Mouse (Mus musculus) neural tube, embryonic 14.5 days (tissue): ENCODE results near the gene Olfr156. TPM values are rescaled to one million over a fixed set of nuclear protein-coding genes. Genes with fewer than 3 reads are reported as not detected.

Experiments used
- ATAC-seq: fragments of 200-750 bp; cut with Nextera tagmentation; 2 replicates; pipeline ENCODE4 v1.8.0; 2017; ENCODE audit warnings: low read depth, mild to moderate bottlenecking, moderate TSS enrichment, moderate library complexity
- H3K27ac ChIP-seq: fragments of 300-500 bp; sonication (generic); 2 replicates; pipeline ENCODE4 v1.5.1; 2014; ENCODE audit warnings: low read depth, mild to moderate bottlenecking, control low read depth, low read length, moderate library complexity, mixed read lengths
- H3K27me3 ChIP-seq: fragments of 300-500 bp; sonication (generic); 2 replicates; pipeline ENCODE4 v1.6.1; 2014; ENCODE audit warnings: low read length; ENCODE audit not compliant: control insufficient read depth, insufficient read depth
- H3K36me3 ChIP-seq: fragments of 300-500 bp; sonication (generic); 2 replicates; pipeline ENCODE4 v1.6.1; 2014; ENCODE audit warnings: low read length, mixed read lengths; ENCODE audit not compliant: control insufficient read depth, insufficient read depth
- H3K4me1 ChIP-seq: fragments of 300-500 bp; sonication (generic); 2 replicates; pipeline ENCODE4 v1.6.1; 2014; ENCODE audit warnings: low read length; ENCODE audit not compliant: control insufficient read depth, insufficient read depth
- H3K4me2 ChIP-seq: fragments of 300-500 bp; sonication (generic); 2 replicates; pipeline ENCODE4 v1.6.1; 2014; ENCODE audit warnings: mild to moderate bottlenecking, low read depth, low read length, control low read depth
- H3K4me3 ChIP-seq: fragments of 300-500 bp; sonication (generic); 2 replicates; pipeline ENCODE4 v1.5.1; 2014; ENCODE audit warnings: low read depth, low read length, control low read depth, mixed read lengths
- H3K9ac ChIP-seq: fragments of 300-500 bp; sonication (generic); replicated peaks from 2 replicates; pipeline ENCODE4 v1.6.1; 2014; ENCODE audit warnings: low read depth, mild to moderate bottlenecking, control low read depth, low read length, mixed read lengths
- H3K9me3 ChIP-seq: fragments of 300-500 bp; sonication (generic); 2 replicates; pipeline ENCODE4 v1.6.1; 2016; ENCODE audit warnings: low read length; ENCODE audit not compliant: control insufficient read depth
- WGBS: fragments of 180-500 bp; shearing (Covaris S2); extraction: QIAGEN DNeasy Blood & Tissue Kit; methylation state at CpG from one replicate; pipeline ENCODE4 v1.1.7; 2014; 5-methylcytosine and 5-hydroxymethylcytosine counted together
- polyA plus RNA-seq: library from polyadenylated mRNA; unstranded; fragments of >200 nt; fragmentation: Nextera tagmentation; extraction: Ambion mirVana; gene quantifications from 2 replicates; pipeline ENCODE4 v1.2.1, GENCODE M21; 2014

Gene Olfr156
- polyA plus RNA-seq, 1 experiment from 2014 or later: not detected

DNA sequence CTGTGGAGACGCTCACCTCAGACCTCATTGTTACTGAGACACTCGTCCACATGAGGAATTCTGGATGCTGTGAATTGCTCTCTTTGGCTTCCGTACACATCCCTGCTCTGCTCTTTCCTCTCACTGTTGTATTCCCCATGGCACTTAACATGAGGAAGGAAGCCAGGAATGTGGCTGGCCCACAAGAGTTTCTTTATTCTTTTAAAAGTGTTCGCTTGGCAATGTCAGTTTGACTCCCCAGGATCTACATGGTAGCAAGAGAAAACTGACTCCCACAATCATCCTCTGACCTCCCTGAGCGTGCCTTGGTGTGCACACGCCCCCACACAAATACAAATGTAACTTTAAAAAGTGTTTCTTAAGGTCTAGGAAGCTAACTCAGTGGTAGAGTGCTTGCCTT is 52.1 kb downstream of the Olfr156 start:
- no peak overlapping the region for H3K4me3 ChIP-seq
- no peak for ATAC-seq
- H3K36me3 ChIP-seq: no peaks in the 10 kb centered on the region
- H3K27me3 ChIP-seq: no peaks in the 10 kb centered on the region
- no peak overlapping the region for H3K27ac ChIP-seq
- no peak overlapping the region for H3K9ac ChIP-seq
- no peaks in the 10 kb centered on the region for H3K4me1 ChIP-seq
- H3K9me3 ChIP-seq: no peaks in the 10 kb centered on the region
- no peak overlapping the region for H3K4me2 ChIP-seq
- WGBS: 66% methylated on average over 6 of the region's 6 CpGs

DNA sequence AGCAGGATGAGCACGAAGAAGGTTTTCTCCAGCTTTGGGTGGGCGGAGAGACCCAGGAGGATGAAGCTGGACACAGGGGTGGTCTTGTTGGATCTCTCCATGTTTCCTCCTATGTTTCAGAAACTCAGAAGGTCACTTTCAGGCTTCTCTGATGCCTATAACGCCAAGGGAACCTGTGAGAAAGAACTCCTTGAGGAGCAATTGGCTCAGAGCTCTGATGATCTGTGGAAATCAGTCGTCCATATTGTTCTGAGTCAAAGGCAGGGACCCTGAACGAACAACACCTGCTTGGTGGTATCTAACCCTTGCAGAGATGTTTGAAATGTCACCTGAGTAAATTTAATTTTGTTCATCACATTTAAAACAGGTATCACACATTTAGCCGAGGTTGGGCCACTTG is 52.8 kb downstream of the Olfr156 start, which contains the start of gene Olfr159:
TSS of gene Olfr159 (minus strand) at position 101 of the 400 bp plus-strand sequence.
- H3K4me3 ChIP-seq: no peak within 1 kb of the TSS
- no peaks in the 10 kb centered on the region for H3K9me3 ChIP-seq
- no peak within 1 kb of the TSS for H3K27ac ChIP-seq
- H3K9ac ChIP-seq: no peak within 1 kb of the TSS
- no peaks in the 10 kb centered on the region for H3K36me3 ChIP-seq
- no peaks in the 10 kb centered on the region for H3K27me3 ChIP-seq
- 85% methylated on average over 6 of the region's 6 CpGs for whole genome bisulfite sequencing
- H3K4me2 ChIP-seq: no peak within 1 kb of the TSS
- no peak for ATAC-seq
- no peaks in the 10 kb centered on the region for H3K4me1 ChIP-seq

Other genes with a start within 250 kb of the Olfr156 start
- gene Rgp1, start 245.2 kb downstream of the Olfr156 start, polyA plus RNA-seq: 24.1 and 28.2 TPM in 2 replicates
- 44.4 and 48.5 TPM in 2 replicates for gene Gba2, start 245.0 kb downstream of the Olfr156 start, polyA plus RNA-seq
- 1.9 TPM in 1 of 2 replicates, not detected in the other for gene Msmp, start 239.4 kb downstream of the Olfr156 start, polyA plus RNA-seq
- gene Npr2, start 192.0 kb downstream of the Olfr156 start, polyA plus RNA-seq: 15.9 and 19.2 TPM in 2 replicates
- gene Spag8, start 170.3 kb downstream of the Olfr156 start, polyA plus RNA-seq: 2.4 and 4.6 TPM in 2 replicates
- 67.1 and 73.9 TPM in 2 replicates for gene Hint2, start 167.4 kb downstream of the Olfr156 start, polyA plus RNA-seq
- gene Tmem8b, start 154.9 kb downstream of the Olfr156 start, polyA plus RNA-seq: 11.4 and 13.3 TPM in 2 replicates
- 1.6 and 1.7 TPM in 2 replicates for gene Fam221b, start 154.8 kb downstream of the Olfr156 start, polyA plus RNA-seq
- gene Olfr70, start 123.1 kb downstream of the Olfr156 start, polyA plus RNA-seq: not detected in 2 replicates
- gene Olfr71, start 113.6 kb downstream of the Olfr156 start, polyA plus RNA-seq: not detected in 2 replicates
- 0.19 and 0.24 TPM in 2 replicates for gene Hrct1, start 96.7 kb downstream of the Olfr156 start, polyA plus RNA-seq
- 0.10 TPM in 1 of 2 replicates, not detected in the other for gene Spaar, start 93.9 kb downstream of the Olfr156 start, polyA plus RNA-seq
- gene Olfr159, start 52.9 kb downstream of the Olfr156 start, polyA plus RNA-seq: not detected in 2 replicates
- gene Olfr157, start 16.3 kb upstream of the Olfr156 start, polyA plus RNA-seq: not detected in 2 replicates
- gene Olfr155, start 27.7 kb upstream of the Olfr156 start, polyA plus RNA-seq: not detected in 2 replicates
- 6.3 and 9.2 TPM in 2 replicates for gene Reck, start 51.6 kb upstream of the Olfr156 start, polyA plus RNA-seq
- gene Glipr2, start 133.5 kb upstream of the Olfr156 start, polyA plus RNA-seq: 37.3 and 54.3 TPM in 2 replicates
- not detected in 2 replicates for gene Ccin, start 159.6 kb upstream of the Olfr156 start, polyA plus RNA-seq
- 349 and 356 TPM in 2 replicates for gene Clta, start 180.6 kb upstream of the Olfr156 start, polyA plus RNA-seq